Mouse (Mus musculus): ENCODE results near the gene Dido1.
A peak's percentile ranks its signal among the peaks of the same experiment; 100 is the strongest.

The Dido1 gene

GRCm38 (mm10) chr2:180709923-180710272, at the start of gene Dido1, which contains the start of gene Gid8:
Dido1 (minus strand) TSS chr2:180709999.
Gid8 (plus strand) TSS chr2:180710117.
- DNase-seq (ENCODE audit: low spot score) = peak; percentile 80

- no peak for DNase-seq (ENCODE audit: low spot score)
These were observed 48.9 kb upstream of the Dido1 start for GRCm38 (mm10) chr2:180758513-180759263.

- no peak for DNase-seq (ENCODE audit: low spot score)
These were observed 47.0 kb upstream of the Dido1 start for GRCm38 (mm10) chr2:180756786-180757185.

GRCm38 (mm10) chr2:180755896-180756295, 46.1 kb upstream of the Dido1 start:
- DNase-seq (ENCODE audit: low spot score) = no peak

- no peak for DNase-seq (ENCODE audit: low spot score)
These were observed 45.3 kb upstream of the Dido1 start for GRCm38 (mm10) chr2:180754976-180755688.

- no peak for DNase-seq (ENCODE audit: low spot score)
These were observed 39.1 kb upstream of the Dido1 start for GRCm38 (mm10) chr2:180748904-180749303.

- DNase-seq (ENCODE audit: low spot score) = no peak
These were observed 36.9 kb upstream of the Dido1 start for GRCm38 (mm10) chr2:180746569-180747192.

GRCm38 (mm10) chr2:180745248-180745927, 35.6 kb upstream of the Dido1 start:
- peak; percentile 79 for DNase-seq (ENCODE audit: low spot score)

GRCm38 (mm10) chr2:180743321-180743720, 33.5 kb upstream of the Dido1 start:
- DNase-seq (ENCODE audit: low spot score) = no peak

- no peak for DNase-seq (ENCODE audit: low spot score)
These were observed 33.0 kb upstream of the Dido1 start for GRCm38 (mm10) chr2:180742820-180743219.

GRCm38 (mm10) chr2:180741421-180741820, 31.6 kb upstream of the Dido1 start:
- no peak for DNase-seq (ENCODE audit: low spot score)

GRCm38 (mm10) chr2:180740349-180740748, 30.6 kb upstream of the Dido1 start:
- no peak for DNase-seq (ENCODE audit: low spot score)

- DNase-seq (ENCODE audit: low spot score) = no peak
These were observed 28.2 kb upstream of the Dido1 start for GRCm38 (mm10) chr2:180737984-180738383.

- no peak for DNase-seq (ENCODE audit: low spot score)
These were observed 25.4 kb upstream of the Dido1 start for GRCm38 (mm10) chr2:180735232-180735631.

GRCm38 (mm10) chr2:180731984-180732383, 22.2 kb upstream of the Dido1 start:
- DNase-seq (ENCODE audit: low spot score) = no peak

- no peak for DNase-seq (ENCODE audit: low spot score)
These were observed 21.2 kb upstream of the Dido1 start for GRCm38 (mm10) chr2:180731036-180731435.

GRCm38 (mm10) chr2:180727613-180728021, 17.8 kb upstream of the Dido1 start:
- no peak for DNase-seq (ENCODE audit: low spot score)

GRCm38 (mm10) chr2:180726658-180727442, 17.1 kb upstream of the Dido1 start:
- no peak for DNase-seq (ENCODE audit: low spot score)

- DNase-seq (ENCODE audit: low spot score) = no peak
These were observed 16.2 kb upstream of the Dido1 start for GRCm38 (mm10) chr2:180725856-180726629.

- DNase-seq (ENCODE audit: low spot score) = no peak
These were observed 15.6 kb upstream of the Dido1 start for GRCm38 (mm10) chr2:180725414-180725778.
